Mouse (Mus musculus) hindbrain, embryonic 13.5 days (tissue): ENCODE data around the gene Eif4g3. TPM values are rescaled to one million over a fixed set of nuclear protein-coding genes. Genes with fewer than 3 reads are reported as not detected.

Experiments used
- ATAC-seq: fragments of 200-750 bp; cut with Nextera tagmentation; 2 replicates; pipeline ENCODE4 v1.8.0; 2017; ENCODE audit warnings: moderate TSS enrichment; ENCODE audit not compliant: low FRiP score
- H3K27ac ChIP-seq: fragments of 300-500 bp; sonication (generic); 2 replicates; pipeline ENCODE4 v1.5.1; 2015; ENCODE audit warnings: inconsistent platforms, mild to moderate bottlenecking, moderate library complexity
- H3K27me3 ChIP-seq: fragments of 300-500 bp; sonication (generic); 2 replicates; pipeline ENCODE4 v1.6.1; 2015; ENCODE audit warnings: mild to moderate bottlenecking, inconsistent platforms
- H3K36me3 ChIP-seq: fragments of 300-500 bp; sonication (generic); 2 replicates; pipeline ENCODE4 v1.6.1; 2015; ENCODE audit warnings: mild to moderate bottlenecking, inconsistent platforms
- H3K4me1 ChIP-seq: fragments of 300-500 bp; sonication (generic); replicated peaks from 2 replicates; pipeline ENCODE4 v1.6.1; 2015; ENCODE audit warnings: inconsistent platforms
- H3K4me2 ChIP-seq: fragments of 300-500 bp; sonication (generic); 2 replicates; pipeline ENCODE4 v1.6.1; 2015; ENCODE audit warnings: inconsistent platforms, mild to moderate bottlenecking, moderate library complexity
- H3K4me3 ChIP-seq: fragments of 300-500 bp; sonication (generic); 2 replicates; pipeline ENCODE4 v1.5.1; 2015; ENCODE audit warnings: mild to moderate bottlenecking, inconsistent platforms
- H3K9ac ChIP-seq: fragments of 300-500 bp; sonication (generic); 2 replicates; pipeline ENCODE4 v1.6.1; 2015; ENCODE audit warnings: mild to moderate bottlenecking, inconsistent platforms
- H3K9me3 ChIP-seq: fragments of 300-500 bp; sonication (generic); 2 replicates; pipeline ENCODE4 v1.6.1; 2016; ENCODE audit warnings: inconsistent platforms
- WGBS: fragments of 180-500 bp; shearing (Covaris S2); methylation state at CpG from one replicate; pipeline ENCODE4 v1.1.7; 2015; 5-methylcytosine and 5-hydroxymethylcytosine counted together
- polyA plus RNA-seq: library from polyadenylated mRNA; unstranded; fragments of >200 nt; fragmentation: Nextera tagmentation; extraction: Ambion mirVana; gene quantifications from 2 replicates; pipeline ENCODE4 v1.2.1, GENCODE M21; 2015

Gene Eif4g3
- polyA plus RNA-seq, 1 experiment from 2014 or later: 48.7 TPM

- Histone ChIP-seq H3K9ac (peak overlapping the region; percentile 31; the same call in 1 of the 2 replicates), H3K4me1 (peaks cover 11% of the 10 kb centered on the region), H3K27ac (peak overlapping the region; percentile 61), H3K4me2 (no peak overlapping the region), H3K4me3 (no peak overlapping the region), H3K27me3 (no peaks in the 10 kb centered on the region), H3K9me3 (no peaks in the 10 kb centered on the region), H3K36me3 (peaks cover 66% of the 10 kb centered on the region)
- 34% methylated on average over 2 of the region's 2 CpGs for WGBS
- no peak for ATAC-seq
Measured at GRCm38 (mm10) chr4:138163836-138164235, 171.0 kb downstream of the Eif4g3 start.

GRCm38 (mm10) chr4:138164860-138165259 lies 172.0 kb downstream of the Eif4g3 start:
- 91% methylated on average over 2 of the region's 2 CpGs for WGBS
- no peak overlapping the region for H3K4me2 ChIP-seq
- peak overlapping the region; percentile 23; the same call in 1 of the 2 replicates for H3K27ac ChIP-seq
- no peaks in the 10 kb centered on the region for H3K9me3 ChIP-seq
- no peak overlapping the region for H3K4me3 ChIP-seq
- ATAC-seq: no peak
- no peaks in the 10 kb centered on the region for H3K27me3 ChIP-seq
- H3K36me3 ChIP-seq: peaks cover 68% of the 10 kb centered on the region
- H3K4me1 ChIP-seq: peaks cover 11% of the 10 kb centered on the region
- H3K9ac ChIP-seq: no peak overlapping the region

- Histone ChIP-seq H3K4me2 (no peak overlapping the region), H3K4me3 (no peak overlapping the region), H3K36me3 (peaks cover 70% of the 10 kb centered on the region), H3K9ac (no peak overlapping the region), H3K9me3 (no peaks in the 10 kb centered on the region), H3K27me3 (no peaks in the 10 kb centered on the region), H3K27ac (no peak overlapping the region), H3K4me1 (peaks cover 11% of the 10 kb centered on the region)
- ATAC-seq: no peak
- WGBS: 94% methylated on average over 10 of the region's 10 CpGs
Measured at GRCm38 (mm10) chr4:138166519-138166918, 173.7 kb downstream of the Eif4g3 start.

GRCm38 (mm10) chr4:138168162-138168561 lies 175.3 kb downstream of the Eif4g3 start:
- H3K9me3 ChIP-seq: no peaks in the 10 kb centered on the region
- H3K9ac ChIP-seq: no peak overlapping the region
- H3K36me3 ChIP-seq: peaks cover 83% of the 10 kb centered on the region
- no peak overlapping the region for H3K27ac ChIP-seq
- ATAC-seq: no peak
- H3K4me2 ChIP-seq: no peak overlapping the region
- H3K4me1 ChIP-seq: peaks cover 7% of the 10 kb centered on the region
- no peaks in the 10 kb centered on the region for H3K27me3 ChIP-seq
- WGBS: 86% methylated on average over 3 of the region's 3 CpGs
- no peak overlapping the region for H3K4me3 ChIP-seq

- Histone ChIP-seq H3K4me2 (no peak overlapping the region), H3K36me3 (peaks cover 93% of the 10 kb centered on the region)
- 95% methylated on average over 4 of the region's 4 CpGs for WGBS
Measured at GRCm38 (mm10) chr4:138169420-138169819, 176.6 kb downstream of the Eif4g3 start.

GRCm38 (mm10) chr4:138172686-138173085 lies 179.9 kb downstream of the Eif4g3 start:
- ATAC-seq: no peak
- H3K4me3 ChIP-seq: no peak overlapping the region
- H3K9me3 ChIP-seq: no peaks in the 10 kb centered on the region
- no peak overlapping the region for H3K27ac ChIP-seq
- H3K4me1 ChIP-seq: no peaks in the 10 kb centered on the region
- H3K4me2 ChIP-seq: no peak overlapping the region
- no peaks in the 10 kb centered on the region for H3K27me3 ChIP-seq
- WGBS: 94% methylated on average over 4 of the region's 4 CpGs
- H3K36me3 ChIP-seq: peaks cover 97% of the 10 kb centered on the region
- H3K9ac ChIP-seq: no peak overlapping the region

More at GRCm38 (mm10) chr4:138169420-138169819, 176.6 kb downstream of the Eif4g3 start:
- Histone ChIP-seq H3K4me3 (no peak overlapping the region), H3K27ac (no peak overlapping the region), H3K4me1 (no peaks in the 10 kb centered on the region), H3K27me3 (no peaks in the 10 kb centered on the region), H3K9ac (no peak overlapping the region), H3K9me3 (no peaks in the 10 kb centered on the region)
- no peak for ATAC-seq

- Histone ChIP-seq H3K27me3 (no peaks in the 10 kb centered on the region), H3K9ac (no peak overlapping the region), H3K36me3 (peaks cover 95% of the 10 kb centered on the region), H3K4me3 (no peak overlapping the region), H3K4me2 (no peak overlapping the region), H3K9me3 (no peaks in the 10 kb centered on the region), H3K4me1 (no peaks in the 10 kb centered on the region), H3K27ac (no peak overlapping the region)
- WGBS: 99% methylated on average over 5 of the region's 5 CpGs
- ATAC-seq: no peak
Measured at GRCm38 (mm10) chr4:138179391-138179790, 186.6 kb downstream of the Eif4g3 start.

GRCm38 (mm10) chr4:138180719-138181118 lies 187.9 kb downstream of the Eif4g3 start:
- Histone ChIP-seq H3K27ac (no peak overlapping the region), H3K9me3 (no peaks in the 10 kb centered on the region), H3K4me2 (no peak overlapping the region), H3K4me3 (no peak overlapping the region), H3K27me3 (no peaks in the 10 kb centered on the region), H3K9ac (no peak overlapping the region), H3K4me1 (no peaks in the 10 kb centered on the region), H3K36me3 (peaks cover 95% of the 10 kb centered on the region)
- WGBS: 93% methylated on average over 4 of the region's 4 CpGs
- no peak for ATAC-seq

GRCm38 (mm10) chr4:138184056-138184455 lies 191.2 kb downstream of the Eif4g3 start:
- H3K27ac ChIP-seq: no peak overlapping the region
- H3K4me3 ChIP-seq: no peak overlapping the region
- peaks cover 94% of the 10 kb centered on the region for H3K36me3 ChIP-seq
- no peak for ATAC-seq
- no peak overlapping the region for H3K4me2 ChIP-seq
- WGBS: 85% methylated on average over 5 of the region's 5 CpGs
- H3K4me1 ChIP-seq: no peaks in the 10 kb centered on the region
- H3K27me3 ChIP-seq: no peaks in the 10 kb centered on the region
- no peak overlapping the region for H3K9ac ChIP-seq
- no peaks in the 10 kb centered on the region for H3K9me3 ChIP-seq

- Histone ChIP-seq H3K27ac (no peak overlapping the region), H3K4me3 (no peak overlapping the region), H3K4me2 (no peak overlapping the region), H3K36me3 (peaks cover 95% of the 10 kb centered on the region), H3K27me3 (no peaks in the 10 kb centered on the region), H3K9me3 (no peaks in the 10 kb centered on the region), H3K4me1 (no peaks in the 10 kb centered on the region), H3K9ac (no peak overlapping the region)
- no peak for ATAC-seq
- WGBS: 87% methylated on average over 5 of the region's 5 CpGs
Measured at GRCm38 (mm10) chr4:138184573-138184981, 191.8 kb downstream of the Eif4g3 start.

GRCm38 (mm10) chr4:138185961-138186360 lies 193.1 kb downstream of the Eif4g3 start:
- ATAC-seq: no peak
- Histone ChIP-seq H3K4me3 (no peak overlapping the region), H3K4me1 (no peaks in the 10 kb centered on the region), H3K27ac (no peak overlapping the region), H3K4me2 (no peak overlapping the region), H3K9ac (no peak overlapping the region), H3K27me3 (no peaks in the 10 kb centered on the region), H3K36me3 (peaks cover 95% of the 10 kb centered on the region), H3K9me3 (no peaks in the 10 kb centered on the region)
- 92% methylated on average over 7 of the region's 7 CpGs for WGBS

- H3K36me3 ChIP-seq: peaks cover 96% of the 10 kb centered on the region
- no peak overlapping the region for H3K4me2 ChIP-seq
- H3K9ac ChIP-seq: no peak overlapping the region
- H3K27me3 ChIP-seq: no peaks in the 10 kb centered on the region
- no peaks in the 10 kb centered on the region for H3K4me1 ChIP-seq
- H3K27ac ChIP-seq: no peak overlapping the region
- 93% methylated on average over 7 of the region's 7 CpGs for WGBS
- H3K9me3 ChIP-seq: no peaks in the 10 kb centered on the region
- ATAC-seq: no peak
- H3K4me3 ChIP-seq: no peak overlapping the region
Measured at GRCm38 (mm10) chr4:138187995-138188394, 195.2 kb downstream of the Eif4g3 start.

- Histone ChIP-seq H3K36me3 (peaks cover 96% of the 10 kb centered on the region), H3K27ac (no peak overlapping the region), H3K27me3 (no peaks in the 10 kb centered on the region), H3K4me3 (no peak overlapping the region), H3K9me3 (no peaks in the 10 kb centered on the region), H3K4me2 (no peak overlapping the region), H3K9ac (no peak overlapping the region), H3K4me1 (no peaks in the 10 kb centered on the region)
- WGBS: 86% methylated on average over 5 of the region's 5 CpGs
- ATAC-seq: no peak
Measured at GRCm38 (mm10) chr4:138192561-138192960, 199.7 kb downstream of the Eif4g3 start.
